Mouse (Mus musculus): ENCODE data around the gene Fxyd2.

GRCm38 (mm10) chr9:45395796-45396195, 3.7 kb upstream of the Fxyd2 start:
- TF ChIP-seq CTCF (IDR thresholded peaks at IDR 0.05; ENCODE audit: low read depth, low read length) (no peak), POLR2A (IDR thresholded peaks at IDR 0.05; ENCODE audit: borderline replicate concordance, low read depth, low read length) (no peak)

Data from bone marrow macrophage, adult 2 months (primary cell).